Mouse (Mus musculus): Measurements from ENCODE around the gene Chrna10. TPM values are rescaled to one million over a fixed set of nuclear protein-coding genes. Genes with fewer than 3 reads are reported as not detected.

Gene Chrna10
- polyA plus RNA-seq, 1 experiment from 2014 or later, result 0.11 TPM

- WGBS, result 69% methylated on average over 7 of the region's 7 CpGs
- Histone ChIP-seq H3K4me2 (ENCODE audit: low read depth, low read length) (no peak within 1 kb of the TSS), H3K4me1 (replicated peaks; ENCODE audit: control insufficient read depth, insufficient read depth, low read length) (peaks cover 5% of the 10 kb centered on the region; the same call in 1 of the 2 replicates), H3K4me3 (ENCODE audit: low read length) (no peak within 1 kb of the TSS), H3K9me3 (ENCODE audit: control insufficient read depth, low read length) (no peaks in the 10 kb centered on the region), H3K9ac (ENCODE audit: low read length) (no peak within 1 kb of the TSS), H3K27me3 (ENCODE audit: control insufficient read depth, insufficient read depth, low read depth, low read length) (no peaks in the 10 kb centered on the region), H3K36me3 (ENCODE audit: control insufficient read depth, insufficient read depth, low read length) (no peaks in the 10 kb centered on the region), H3K27ac (ENCODE audit: low read length) (no peak within 1 kb of the TSS)
- ATAC-seq (ENCODE audit: low read depth), result no peak
These were observed 7.5 kb downstream of the Chrna10 start, which contains the start of gene Art5 for GRCm38 (mm10) chr7:102109171-102109570. Gene Art5, minus strand, starts transcription at chr7:102109489.

- Histone ChIP-seq H3K4me3 (ENCODE audit: low read length) (no peak overlapping the region), H3K27me3 (ENCODE audit: control insufficient read depth, insufficient read depth, low read depth, low read length) (no peaks in the 10 kb centered on the region), H3K36me3 (ENCODE audit: control insufficient read depth, insufficient read depth, low read length) (no peaks in the 10 kb centered on the region), H3K9me3 (ENCODE audit: control insufficient read depth, low read length) (no peaks in the 10 kb centered on the region), H3K4me1 (replicated peaks; ENCODE audit: control insufficient read depth, insufficient read depth, low read length) (peaks cover 5% of the 10 kb centered on the region; the same call in 1 of the 2 replicates), H3K9ac (ENCODE audit: low read length) (no peak overlapping the region), H3K4me2 (ENCODE audit: low read depth, low read length) (no peak overlapping the region), H3K27ac (ENCODE audit: low read length) (no peak overlapping the region)
- WGBS, result 83% methylated on average over 1 of the region's 1 CpGs
- no peak for ATAC-seq (ENCODE audit: low read depth)
These were observed 8.4 kb downstream of the Chrna10 start for GRCm38 (mm10) chr7:102108206-102108605.

DNA sequence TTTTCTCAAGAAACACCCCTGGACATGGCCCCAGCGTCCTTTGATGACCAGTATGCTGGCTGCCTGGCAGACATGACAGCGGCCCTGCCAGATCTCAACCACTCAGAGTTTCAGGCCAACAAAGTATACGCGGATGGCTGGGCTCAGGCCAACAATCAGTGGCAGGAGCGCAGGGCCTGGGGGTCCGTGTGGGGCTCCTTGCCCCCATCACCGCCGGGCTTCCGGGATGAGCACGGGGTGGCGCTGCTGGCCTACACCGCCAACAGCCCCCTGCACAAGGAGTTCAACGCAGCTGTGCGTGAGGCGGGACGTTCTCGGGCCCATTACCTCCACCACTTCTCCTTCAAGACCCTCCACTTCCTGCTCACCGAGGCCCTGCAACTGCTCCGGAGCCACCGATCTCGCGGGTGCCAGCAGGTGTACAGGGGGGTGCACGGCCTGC, 9.9 kb downstream of the Chrna10 start:
- ATAC-seq (ENCODE audit: low read depth), result peak; percentile 37
- 14% methylated on average over 23 of the region's 23 CpGs for WGBS
- peak overlapping the region; percentile 67 for H3K4me2 ChIP-seq (ENCODE audit: low read depth, low read length)
- peaks cover 5% of the 10 kb centered on the region; the same call in 1 of the 2 replicates for H3K4me1 ChIP-seq (replicated peaks; ENCODE audit: control insufficient read depth, insufficient read depth, low read length)
- no peaks in the 10 kb centered on the region for H3K9me3 ChIP-seq (ENCODE audit: control insufficient read depth, low read length)
- H3K9ac ChIP-seq (ENCODE audit: low read length), result peak overlapping the region; percentile 63
- H3K4me3 ChIP-seq (ENCODE audit: low read length), result peak overlapping the region; percentile 38
- no peaks in the 10 kb centered on the region for H3K27me3 ChIP-seq (ENCODE audit: control insufficient read depth, insufficient read depth, low read depth, low read length)
- no peak overlapping the region for H3K27ac ChIP-seq (ENCODE audit: low read length)
- H3K36me3 ChIP-seq (ENCODE audit: control insufficient read depth, insufficient read depth, low read length), result no peaks in the 10 kb centered on the region

- Histone ChIP-seq H3K4me2 (ENCODE audit: low read depth, low read length) (no peak overlapping the region), H3K9me3 (ENCODE audit: control insufficient read depth, low read length) (no peaks in the 10 kb centered on the region), H3K36me3 (ENCODE audit: control insufficient read depth, insufficient read depth, low read length) (no peaks in the 10 kb centered on the region), H3K4me3 (ENCODE audit: low read length) (no peak overlapping the region), H3K9ac (ENCODE audit: low read length) (no peak overlapping the region), H3K4me1 (replicated peaks; ENCODE audit: control insufficient read depth, insufficient read depth, low read length) (peaks cover 22% of the 10 kb centered on the region), H3K27ac (ENCODE audit: low read length) (no peak overlapping the region), H3K27me3 (ENCODE audit: control insufficient read depth, insufficient read depth, low read depth, low read length) (no peaks in the 10 kb centered on the region)
- WGBS, result 49% methylated on average over 5 of the region's 5 CpGs
- ATAC-seq (ENCODE audit: low read depth), result peak; percentile 42; the same call in 1 of the 2 replicates
These were observed 12.5 kb downstream of the Chrna10 start for GRCm38 (mm10) chr7:102104126-102104525.

DNA sequence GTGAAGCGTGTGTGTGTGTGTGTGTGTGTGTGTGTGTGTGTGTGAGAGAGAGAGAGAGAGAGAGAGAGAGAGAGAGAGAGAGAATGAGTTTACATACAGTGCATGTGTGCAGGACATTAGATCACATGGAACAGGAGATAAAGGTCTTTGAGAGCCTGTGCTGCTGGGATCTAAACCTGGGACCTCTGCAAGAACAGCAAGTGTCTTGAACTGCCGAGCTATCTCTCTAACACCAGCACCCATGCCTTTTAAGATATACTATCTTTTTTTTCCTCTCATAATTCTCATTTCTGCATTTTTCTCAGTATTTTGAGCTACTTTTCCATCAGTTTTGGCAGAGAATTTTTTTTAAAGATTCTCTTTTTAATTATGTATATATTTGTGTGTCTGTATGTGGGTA, 13.1 kb downstream of the Chrna10 start:
- Histone ChIP-seq H3K27ac (ENCODE audit: low read length) (no peak overlapping the region), H3K27me3 (ENCODE audit: control insufficient read depth, insufficient read depth, low read depth, low read length) (no peaks in the 10 kb centered on the region), H3K4me1 (replicated peaks; ENCODE audit: control insufficient read depth, insufficient read depth, low read length) (peaks cover 22% of the 10 kb centered on the region), H3K4me2 (ENCODE audit: low read depth, low read length) (no peak overlapping the region), H3K4me3 (ENCODE audit: low read length) (no peak overlapping the region), H3K9me3 (ENCODE audit: control insufficient read depth, low read length) (no peaks in the 10 kb centered on the region), H3K36me3 (ENCODE audit: control insufficient read depth, insufficient read depth, low read length) (no peaks in the 10 kb centered on the region), H3K9ac (ENCODE audit: low read length) (no peak overlapping the region)
- no peak for ATAC-seq (ENCODE audit: low read depth)
- 72% methylated on average over 2 of the region's 2 CpGs for WGBS

DNA sequence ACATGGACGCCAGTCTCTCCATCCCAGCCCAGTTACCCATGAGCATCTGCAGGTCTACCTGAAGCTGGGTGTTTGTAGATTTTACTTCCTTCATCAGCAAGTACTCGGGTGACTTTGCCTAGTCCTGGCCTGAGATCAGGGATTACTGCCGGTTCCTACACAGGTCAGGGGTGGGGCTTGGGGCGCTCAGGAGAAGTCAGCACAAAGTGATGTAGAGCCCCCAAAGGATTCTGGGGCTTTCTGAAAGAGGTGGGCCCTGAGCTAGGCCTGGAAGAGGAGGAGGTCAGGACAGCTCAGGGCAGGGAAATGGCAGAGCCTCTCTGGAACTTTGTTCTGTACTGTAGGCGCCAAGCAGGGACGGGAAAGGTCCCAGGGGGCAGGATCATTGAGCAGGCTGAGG, 13.9 kb downstream of the Chrna10 start:
- no peaks in the 10 kb centered on the region for H3K27me3 ChIP-seq (ENCODE audit: control insufficient read depth, insufficient read depth, low read depth, low read length)
- H3K9me3 ChIP-seq (ENCODE audit: control insufficient read depth, low read length), result no peaks in the 10 kb centered on the region
- ATAC-seq (ENCODE audit: low read depth), result no peak
- H3K4me2 ChIP-seq (ENCODE audit: low read depth, low read length), result no peak overlapping the region
- H3K4me3 ChIP-seq (ENCODE audit: low read length), result no peak overlapping the region
- WGBS, result 36% methylated on average over 6 of the region's 6 CpGs
- H3K4me1 ChIP-seq (replicated peaks; ENCODE audit: control insufficient read depth, insufficient read depth, low read length), result peaks cover 22% of the 10 kb centered on the region
- H3K9ac ChIP-seq (ENCODE audit: low read length), result no peak overlapping the region
- no peaks in the 10 kb centered on the region for H3K36me3 ChIP-seq (ENCODE audit: control insufficient read depth, insufficient read depth, low read length)
- H3K27ac ChIP-seq (ENCODE audit: low read length), result no peak overlapping the region

DNA sequence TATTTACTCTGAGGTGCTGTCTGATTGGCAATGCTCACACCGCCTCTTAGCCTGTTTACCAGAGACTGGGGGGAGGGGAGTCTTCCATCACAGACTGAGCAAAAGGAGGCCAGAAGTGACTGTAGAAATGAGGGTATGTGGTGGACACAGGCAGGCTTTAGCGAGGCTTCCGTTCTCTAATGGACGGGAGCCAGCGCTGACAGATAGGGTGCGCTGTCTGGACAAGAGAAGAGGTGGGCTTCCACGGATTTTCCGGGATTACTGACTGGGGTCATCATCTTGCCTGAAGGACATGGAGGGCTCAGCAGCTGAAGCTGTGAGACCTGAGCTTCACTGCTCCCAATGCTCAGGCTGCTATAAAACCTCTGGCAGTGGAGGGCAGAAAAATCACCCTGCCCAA, 14.4 kb downstream of the Chrna10 start:
- H3K36me3 ChIP-seq (ENCODE audit: control insufficient read depth, insufficient read depth, low read length), result no peaks in the 10 kb centered on the region
- H3K4me3 ChIP-seq (ENCODE audit: low read length), result no peak overlapping the region
- H3K9me3 ChIP-seq (ENCODE audit: control insufficient read depth, low read length), result no peaks in the 10 kb centered on the region
- no peak for ATAC-seq (ENCODE audit: low read depth)
- WGBS, result 41% methylated on average over 8 of the region's 8 CpGs
- no peak overlapping the region for H3K27ac ChIP-seq (ENCODE audit: low read length)
- H3K9ac ChIP-seq (ENCODE audit: low read length), result no peak overlapping the region
- no peaks in the 10 kb centered on the region for H3K27me3 ChIP-seq (ENCODE audit: control insufficient read depth, insufficient read depth, low read depth, low read length)
- H3K4me1 ChIP-seq (replicated peaks; ENCODE audit: control insufficient read depth, insufficient read depth, low read length), result peaks cover 22% of the 10 kb centered on the region
- no peak overlapping the region for H3K4me2 ChIP-seq (ENCODE audit: low read depth, low read length)

- Histone ChIP-seq H3K4me2 (ENCODE audit: low read depth, low read length) (peak within 1 kb of the TSS; percentile 57; the same call in 1 of the 2 replicates), H3K9ac (ENCODE audit: low read length) (no peak within 1 kb of the TSS), H3K36me3 (ENCODE audit: control insufficient read depth, insufficient read depth, low read length) (no peaks in the 10 kb centered on the region), H3K4me1 (replicated peaks; ENCODE audit: control insufficient read depth, insufficient read depth, low read length) (peaks cover 17% of the 10 kb centered on the region), H3K27me3 (ENCODE audit: control insufficient read depth, insufficient read depth, low read depth, low read length) (no peaks in the 10 kb centered on the region), H3K4me3 (ENCODE audit: low read length) (no peak within 1 kb of the TSS), H3K27ac (ENCODE audit: low read length) (no peak within 1 kb of the TSS), H3K9me3 (ENCODE audit: control insufficient read depth, low read length) (no peaks in the 10 kb centered on the region)
- ATAC-seq (ENCODE audit: low read depth), result no peak
- 57% methylated on average over 5 of the region's 5 CpGs for WGBS
These were observed 15.1 kb downstream of the Chrna10 start, which contains the start of gene Art1 for GRCm38 (mm10) chr7:102101487-102101886. Gene Art1, plus strand, starts transcription at chr7:102101743.

DNA sequence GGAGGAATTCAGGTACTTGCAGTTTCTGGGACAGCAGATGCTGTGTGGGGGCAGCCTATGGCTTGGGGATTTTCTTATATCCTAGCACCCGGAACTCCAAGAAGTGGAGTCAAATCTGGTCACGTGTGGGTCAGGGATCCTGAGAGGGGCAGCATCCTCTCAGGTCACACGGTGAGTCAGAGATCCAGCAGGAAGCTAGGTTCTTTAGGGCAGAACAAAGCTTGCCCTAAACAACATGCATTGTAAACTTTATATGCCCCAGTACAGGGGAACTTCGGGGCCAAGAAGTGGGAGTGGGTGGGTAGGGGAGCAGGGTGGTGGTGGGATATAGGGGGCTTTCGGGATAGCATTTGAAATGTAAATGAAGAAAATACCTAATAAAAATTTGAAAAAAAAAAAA, 15.8 kb downstream of the Chrna10 start:
- WGBS, result 60% methylated on average over 5 of the region's 5 CpGs
- ATAC-seq (ENCODE audit: low read depth), result no peak
- H3K27ac ChIP-seq (ENCODE audit: low read length), result no peak overlapping the region
- no peak overlapping the region for H3K4me2 ChIP-seq (ENCODE audit: low read depth, low read length)
- peaks cover 17% of the 10 kb centered on the region for H3K4me1 ChIP-seq (replicated peaks; ENCODE audit: control insufficient read depth, insufficient read depth, low read length)
- H3K4me3 ChIP-seq (ENCODE audit: low read length), result no peak overlapping the region
- H3K9me3 ChIP-seq (ENCODE audit: control insufficient read depth, low read length), result no peaks in the 10 kb centered on the region
- no peak overlapping the region for H3K9ac ChIP-seq (ENCODE audit: low read length)
- H3K36me3 ChIP-seq (ENCODE audit: control insufficient read depth, insufficient read depth, low read length), result no peaks in the 10 kb centered on the region
- no peaks in the 10 kb centered on the region for H3K27me3 ChIP-seq (ENCODE audit: control insufficient read depth, insufficient read depth, low read depth, low read length)
